Mouse (Mus musculus): Measurements from ENCODE around the gene Arhgef10l. TPM values are rescaled to one million over a fixed set of nuclear protein-coding genes. Genes with fewer than 3 reads are reported as not detected.

Arhgef10l gene
- total and polyA plus RNA-seq, 2 experiments from 2014 or later, result 16.5 to 59.0 TPM

GRCm38 (mm10) chr4:140616894-140617293 lies 48.9 kb downstream of the Arhgef10l start:
- DNase-seq (no peak), ATAC-seq (no peak)
- TF ChIP-seq CTCF (IDR thresholded peaks at IDR 0.05; ENCODE audit: low read depth), result no peak
- Histone ChIP-seq H3K4me3 (ENCODE audit: low read depth, low read length) (no peak overlapping the region), H3K4me2 (ENCODE audit: low read depth) (no peak overlapping the region), H3K36me3 (ENCODE audit: insufficient read depth) (peaks cover 26% of the 10 kb centered on the region), H3K27me3 (ENCODE audit: insufficient read depth, low read length) (no peaks in the 10 kb centered on the region), H3K9ac (no peak overlapping the region), H3K4me1 (ENCODE audit: insufficient read depth) (peaks cover 10% of the 10 kb centered on the region; the same call in 1 of the 2 replicates), H3K9me3 (ENCODE audit: low read length) (no peaks in the 10 kb centered on the region), H3K27ac (ENCODE audit: low read depth, low read length) (no peak overlapping the region)
- WGBS, result 90% methylated on average over 11 of the region's 11 CpGs

GRCm38 (mm10) chr4:140616196-140616595 lies 49.6 kb downstream of the Arhgef10l start:
- no peaks in the 10 kb centered on the region for H3K9me3 ChIP-seq (ENCODE audit: low read length)
- H3K4me3 ChIP-seq (ENCODE audit: low read depth, low read length), result no peak overlapping the region
- H3K4me1 ChIP-seq (ENCODE audit: insufficient read depth), result peaks cover 10% of the 10 kb centered on the region; the same call in 1 of the 2 replicates
- peaks cover 26% of the 10 kb centered on the region for H3K36me3 ChIP-seq (ENCODE audit: insufficient read depth)
- DNase-seq (no peak), ATAC-seq (no peak)
- no peak overlapping the region for H3K9ac ChIP-seq
- no peak for TF ChIP-seq CTCF (IDR thresholded peaks at IDR 0.05; ENCODE audit: low read depth)
- WGBS, result 73% methylated on average over 7 of the region's 7 CpGs
- no peaks in the 10 kb centered on the region for H3K27me3 ChIP-seq (ENCODE audit: insufficient read depth, low read length)
- no peak overlapping the region for H3K4me2 ChIP-seq (ENCODE audit: low read depth)
- H3K27ac ChIP-seq (ENCODE audit: low read depth, low read length), result no peak overlapping the region

GRCm38 (mm10) chr4:140615771-140616170 lies 50.0 kb downstream of the Arhgef10l start:
- 91% methylated on average over 7 of the region's 7 CpGs for WGBS
- no peak for ATAC-seq

DNA sequence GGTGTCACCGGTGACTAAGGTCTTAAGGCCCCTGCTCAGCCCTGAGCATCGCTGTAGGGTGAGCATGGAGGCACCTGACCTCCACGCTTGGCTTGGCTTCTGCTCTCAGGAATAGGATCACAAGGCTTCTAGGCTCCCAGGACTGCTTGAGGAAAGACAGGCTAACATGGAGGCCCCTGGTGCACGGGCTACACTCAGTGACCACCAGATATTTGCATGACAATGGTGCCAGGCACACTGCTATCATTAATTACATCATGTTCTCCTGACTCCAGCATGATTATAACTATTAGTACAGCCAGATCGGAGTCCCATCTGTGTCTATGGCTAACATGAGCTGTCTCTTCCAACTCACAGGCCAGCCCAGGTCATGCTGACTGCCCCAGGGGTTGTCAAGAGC lies 51.3 kb downstream of the Arhgef10l start:
- H3K4me2 ChIP-seq (ENCODE audit: low read depth), result no peak overlapping the region
- H3K36me3 ChIP-seq (ENCODE audit: insufficient read depth), result peaks cover 39% of the 10 kb centered on the region
- DNase-seq, result no peak
- H3K9ac ChIP-seq, result no peak overlapping the region
- H3K27ac ChIP-seq (ENCODE audit: low read depth, low read length), result no peak overlapping the region
- ATAC-seq, result no peak
- H3K4me3 ChIP-seq (ENCODE audit: low read depth, low read length), result no peak overlapping the region
- no peaks in the 10 kb centered on the region for H3K9me3 ChIP-seq (ENCODE audit: low read length)
- no peak for TF ChIP-seq CTCF (IDR thresholded peaks at IDR 0.05; ENCODE audit: low read depth)
- WGBS, result 63% methylated on average over 5 of the region's 5 CpGs
- H3K4me1 ChIP-seq (ENCODE audit: insufficient read depth), result peaks cover 10% of the 10 kb centered on the region; the same call in 1 of the 2 replicates
- no peaks in the 10 kb centered on the region for H3K27me3 ChIP-seq (ENCODE audit: insufficient read depth, low read length)

More at GRCm38 (mm10) chr4:140615771-140616170, 50.0 kb downstream of the Arhgef10l start:
- Histone ChIP-seq H3K4me2 (ENCODE audit: low read depth) (no peak overlapping the region), H3K4me3 (ENCODE audit: low read depth, low read length) (no peak overlapping the region), H3K27ac (ENCODE audit: low read depth, low read length) (no peak overlapping the region), H3K36me3 (ENCODE audit: insufficient read depth) (peaks cover 31% of the 10 kb centered on the region), H3K27me3 (ENCODE audit: insufficient read depth, low read length) (no peaks in the 10 kb centered on the region), H3K9ac (no peak overlapping the region), H3K4me1 (ENCODE audit: insufficient read depth) (peaks cover 10% of the 10 kb centered on the region; the same call in 1 of the 2 replicates), H3K9me3 (ENCODE audit: low read length) (no peaks in the 10 kb centered on the region)
- no peak for DNase-seq
- no peak for TF ChIP-seq CTCF (IDR thresholded peaks at IDR 0.05; ENCODE audit: low read depth)

GRCm38 (mm10) chr4:140614145-140614544 lies 51.7 kb downstream of the Arhgef10l start:
- ATAC-seq, result no peak

GRCm38 (mm10) chr4:140610841-140611609 lies 54.8 kb downstream of the Arhgef10l start:
- DNase-seq (no peak), ATAC-seq (no peak)
- WGBS, result 49% methylated on average over 12 of the region's 12 CpGs
- no peak overlapping the region for H3K4me2 ChIP-seq (ENCODE audit: low read depth)
- no peak overlapping the region for H3K27ac ChIP-seq (ENCODE audit: low read depth, low read length)
- TF ChIP-seq CTCF (IDR thresholded peaks at IDR 0.05; ENCODE audit: low read depth), result no peak
- no peaks in the 10 kb centered on the region for H3K27me3 ChIP-seq (ENCODE audit: insufficient read depth, low read length)
- H3K36me3 ChIP-seq (ENCODE audit: insufficient read depth), result peaks cover 54% of the 10 kb centered on the region
- H3K4me1 ChIP-seq (ENCODE audit: insufficient read depth), result no peaks in the 10 kb centered on the region
- H3K9ac ChIP-seq, result no peak overlapping the region
- H3K9me3 ChIP-seq (ENCODE audit: low read length), result no peaks in the 10 kb centered on the region
- H3K4me3 ChIP-seq (ENCODE audit: low read depth, low read length), result no peak overlapping the region

More at GRCm38 (mm10) chr4:140614145-140614544, 51.7 kb downstream of the Arhgef10l start:
- H3K27ac ChIP-seq (ENCODE audit: low read depth, low read length), result no peak overlapping the region
- no peak overlapping the region for H3K4me3 ChIP-seq (ENCODE audit: low read depth, low read length)
- H3K9me3 ChIP-seq (ENCODE audit: low read length), result no peaks in the 10 kb centered on the region
- no peak for TF ChIP-seq CTCF (IDR thresholded peaks at IDR 0.05; ENCODE audit: low read depth)
- peaks cover 10% of the 10 kb centered on the region; the same call in 1 of the 2 replicates for H3K4me1 ChIP-seq (ENCODE audit: insufficient read depth)
- no peaks in the 10 kb centered on the region for H3K27me3 ChIP-seq (ENCODE audit: insufficient read depth, low read length)
- peaks cover 42% of the 10 kb centered on the region for H3K36me3 ChIP-seq (ENCODE audit: insufficient read depth)
- no peak for DNase-seq
- no peak overlapping the region for H3K4me2 ChIP-seq (ENCODE audit: low read depth)
- no peak overlapping the region for H3K9ac ChIP-seq
- 91% methylated on average over 6 of the region's 6 CpGs for WGBS

DNA sequence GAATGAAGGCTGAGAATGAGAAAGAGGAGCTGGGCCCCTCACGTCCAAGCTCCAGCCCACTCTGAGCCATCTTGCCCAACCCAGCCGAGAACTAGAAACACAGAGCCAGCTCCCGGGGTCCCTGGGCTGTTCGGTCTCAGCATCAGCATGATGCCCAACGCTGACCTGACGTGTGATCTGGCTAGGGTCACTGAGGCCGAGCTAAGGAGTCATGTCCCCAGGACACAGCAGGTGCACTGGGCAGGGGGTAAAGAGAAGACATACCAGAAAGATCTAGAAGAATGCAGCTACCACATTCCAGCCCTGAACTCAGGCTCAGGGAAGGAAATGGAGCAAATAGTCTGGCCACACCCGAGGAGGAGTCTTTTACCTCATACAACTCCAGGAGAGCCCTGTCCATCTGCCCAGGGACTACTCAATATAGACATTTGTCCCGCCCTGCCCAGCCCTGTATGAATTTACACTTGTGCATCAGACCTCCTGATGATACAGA lies 57.5 kb downstream of the Arhgef10l start:
- 84% methylated on average over 9 of the region's 9 CpGs for WGBS
- Histone ChIP-seq H3K27ac (ENCODE audit: low read depth, low read length) (no peak overlapping the region), H3K27me3 (ENCODE audit: insufficient read depth, low read length) (no peaks in the 10 kb centered on the region), H3K4me2 (ENCODE audit: low read depth) (no peak overlapping the region), H3K4me3 (ENCODE audit: low read depth, low read length) (no peak overlapping the region), H3K9ac (no peak overlapping the region), H3K9me3 (ENCODE audit: low read length) (no peaks in the 10 kb centered on the region), H3K36me3 (ENCODE audit: insufficient read depth) (peaks cover 34% of the 10 kb centered on the region), H3K4me1 (ENCODE audit: insufficient read depth) (no peaks in the 10 kb centered on the region)
- TF ChIP-seq CTCF (IDR thresholded peaks at IDR 0.05; ENCODE audit: low read depth), result no peak
- DNase-seq (no peak), ATAC-seq (no peak)

Data from forebrain, postnatal 0 days (tissue).